Mouse (Mus musculus) lung, embryonic 14.5 days (tissue): ENCODE results near the gene A2m. TPM values are rescaled to one million over a fixed set of nuclear protein-coding genes. Genes with fewer than 3 reads are reported as not detected.

Source experiments
- ATAC-seq: fragments of 200-750 bp; cut with Nextera tagmentation; 2 replicates; pipeline ENCODE4 v1.8.0; 2017; ENCODE audit warnings: mild to moderate bottlenecking, moderate TSS enrichment, moderate library complexity; ENCODE audit not compliant: insufficient read depth
- DNase-seq: peaks from one replicate; pipeline ENCODE4 v3.0.0-alpha.2; 2015
- H3K27ac ChIP-seq: fragments of 300-500 bp; sonication (generic); 2 replicates; pipeline ENCODE4 v1.5.1; 2014; ENCODE audit warnings: low read depth, mild to moderate bottlenecking, moderate library complexity
- H3K27me3 ChIP-seq: fragments of 300-500 bp; sonication (generic); 2 replicates; pipeline ENCODE4 v1.6.1; 2014; ENCODE audit warnings: low read length, control low read depth; ENCODE audit not compliant: insufficient read depth
- H3K36me3 ChIP-seq: fragments of 300-500 bp; sonication (generic); 2 replicates; pipeline ENCODE4 v1.6.1; 2014; ENCODE audit warnings: control low read depth; ENCODE audit not compliant: insufficient read depth
- H3K4me1 ChIP-seq: fragments of 300-500 bp; sonication (generic); 2 replicates; pipeline ENCODE4 v1.6.1; 2014; ENCODE audit warnings: antibody characterized with exemption, control low read depth; ENCODE audit not compliant: insufficient read depth
- H3K4me2 ChIP-seq: fragments of 300-500 bp; sonication (generic); 2 replicates; pipeline ENCODE4 v1.6.1; 2014; ENCODE audit warnings: mild to moderate bottlenecking
- H3K4me3 ChIP-seq: fragments of 300-500 bp; sonication (generic); 2 replicates; pipeline ENCODE4 v1.5.1; 2014; ENCODE audit warnings: low read depth, low read length
- H3K9ac ChIP-seq: fragments of 300-500 bp; sonication (generic); 2 replicates; pipeline ENCODE4 v1.6.1; 2014
- H3K9me3 ChIP-seq: fragments of 300-500 bp; sonication (generic); 2 replicates; pipeline ENCODE4 v1.6.1; 2016; ENCODE audit warnings: low read depth, low read length, control low read depth
- CTCF ChIP-seq: IDR thresholded peaks from 2 replicates; pipeline ENCODE4 v1.5.1; 2016; ENCODE audit warnings: antibody characterized with exemption, low read depth
- WGBS: fragments of 180-500 bp; shearing (Covaris S2); extraction: QIAGEN DNeasy Blood & Tissue Kit; methylation state at CpG from one replicate; pipeline ENCODE4 v1.1.7; 2014; 5-methylcytosine and 5-hydroxymethylcytosine counted together
- polyA plus RNA-seq: library from polyadenylated mRNA; unstranded; fragments of >200 nt; fragmentation: Nextera tagmentation; extraction: Ambion mirVana; gene quantifications from 2 replicates; pipeline ENCODE4 v1.2.1, GENCODE M21; 2014

Gene A2m
- 6.7 and 8.3 TPM in 2 replicates for polyA plus RNA-seq

DNA sequence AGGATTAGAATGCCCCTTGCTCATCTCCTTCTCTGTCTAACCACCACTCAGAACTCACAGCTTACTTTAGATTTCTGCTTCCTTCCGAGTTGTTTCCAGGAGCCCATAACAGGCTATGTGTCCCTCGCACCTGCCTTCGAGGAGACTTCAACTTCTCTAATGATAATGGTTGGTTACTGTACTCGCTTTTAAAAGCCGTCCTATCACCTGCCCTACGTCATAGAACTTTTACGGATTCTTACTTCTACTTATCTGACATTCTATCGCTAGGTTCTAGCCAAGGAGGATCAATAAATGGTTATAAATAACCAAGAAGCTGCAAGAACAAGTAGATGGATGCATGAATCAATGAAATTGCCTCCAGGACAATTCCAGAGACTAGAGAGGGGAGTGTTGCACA, at the start of gene A2m:
A2m (plus strand) TSS at position 301 of the 400 bp plus-strand sequence.
- TF ChIP-seq CTCF = no peak
- H3K4me1 ChIP-seq = no peaks in the 10 kb centered on the region
- 83% methylated on average over 8 of the region's 8 CpGs for WGBS
- no peak for DNase-seq
- no peaks in the 10 kb centered on the region for H3K36me3 ChIP-seq
- H3K4me3 ChIP-seq = peak within 1 kb of the TSS; percentile 17; the same call in 1 of the 2 replicates
- ATAC-seq = no peak
- peak within 1 kb of the TSS; percentile 26; the same call in 1 of the 2 replicates for H3K9ac ChIP-seq
- no peaks in the 10 kb centered on the region for H3K27me3 ChIP-seq
- no peak within 1 kb of the TSS for H3K27ac ChIP-seq
- H3K4me2 ChIP-seq = peak within 1 kb of the TSS; percentile 54
- no peaks in the 10 kb centered on the region for H3K9me3 ChIP-seq

DNA sequence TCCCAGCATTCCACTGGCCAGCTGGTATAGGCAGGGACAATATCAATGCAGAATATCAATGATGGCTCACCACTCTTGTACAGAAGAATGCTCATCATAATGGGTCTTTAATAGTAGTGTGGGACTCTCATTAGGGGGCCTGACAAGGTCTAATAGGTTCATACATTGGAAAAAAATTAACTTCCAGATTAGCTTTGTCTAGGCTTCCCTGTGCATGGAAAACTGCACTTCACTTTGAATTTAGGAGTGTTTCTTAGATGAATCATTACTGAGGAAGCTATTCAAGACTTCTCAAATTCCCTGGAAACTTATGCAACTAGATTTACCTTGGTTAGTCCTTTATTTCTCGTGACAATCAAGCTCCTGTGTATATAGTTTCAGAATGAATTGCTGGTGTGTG, 45.0 kb upstream of the A2m start:
- no peaks in the 10 kb centered on the region for H3K36me3 ChIP-seq
- no peak for DNase-seq
- no peak overlapping the region for H3K4me3 ChIP-seq
- TF ChIP-seq CTCF = no peak
- no peaks in the 10 kb centered on the region for H3K27me3 ChIP-seq
- no peaks in the 10 kb centered on the region for H3K4me1 ChIP-seq
- no peaks in the 10 kb centered on the region for H3K9me3 ChIP-seq
- no peak overlapping the region for H3K27ac ChIP-seq
- no peak for ATAC-seq
- H3K4me2 ChIP-seq = no peak overlapping the region
- 18% methylated on average over 1 of the region's 1 CpGs for WGBS
- H3K9ac ChIP-seq = no peak overlapping the region

DNA sequence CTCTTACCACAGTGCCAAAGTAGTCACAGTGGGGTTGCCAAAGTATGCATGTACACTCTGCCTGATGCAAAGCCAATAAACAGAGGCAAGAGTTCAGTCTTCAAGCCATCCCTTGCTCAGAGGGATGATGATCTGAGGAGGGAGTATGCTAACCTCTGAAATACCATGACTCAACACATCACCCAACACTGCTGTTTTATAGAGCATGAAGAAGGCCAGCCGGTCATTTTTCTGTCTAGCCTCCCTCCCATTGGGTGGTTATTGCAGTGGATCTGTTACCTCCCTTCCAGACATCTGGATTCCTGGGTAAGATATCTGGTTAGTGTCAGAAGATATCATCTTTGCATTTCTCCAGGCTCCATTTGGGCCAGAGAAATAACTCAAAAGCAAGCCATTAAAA, 34.2 kb upstream of the A2m start:
- no peak overlapping the region for H3K9ac ChIP-seq
- no peak for TF ChIP-seq CTCF
- no peaks in the 10 kb centered on the region for H3K4me1 ChIP-seq
- no peak for ATAC-seq
- H3K27ac ChIP-seq = no peak overlapping the region
- no peaks in the 10 kb centered on the region for H3K36me3 ChIP-seq
- H3K27me3 ChIP-seq = no peaks in the 10 kb centered on the region
- no peak overlapping the region for H3K4me3 ChIP-seq
- no peak overlapping the region for H3K4me2 ChIP-seq
- H3K9me3 ChIP-seq = no peaks in the 10 kb centered on the region
- WGBS = 50% methylated on average over 1 of the region's 1 CpGs
- no peak for DNase-seq

DNA sequence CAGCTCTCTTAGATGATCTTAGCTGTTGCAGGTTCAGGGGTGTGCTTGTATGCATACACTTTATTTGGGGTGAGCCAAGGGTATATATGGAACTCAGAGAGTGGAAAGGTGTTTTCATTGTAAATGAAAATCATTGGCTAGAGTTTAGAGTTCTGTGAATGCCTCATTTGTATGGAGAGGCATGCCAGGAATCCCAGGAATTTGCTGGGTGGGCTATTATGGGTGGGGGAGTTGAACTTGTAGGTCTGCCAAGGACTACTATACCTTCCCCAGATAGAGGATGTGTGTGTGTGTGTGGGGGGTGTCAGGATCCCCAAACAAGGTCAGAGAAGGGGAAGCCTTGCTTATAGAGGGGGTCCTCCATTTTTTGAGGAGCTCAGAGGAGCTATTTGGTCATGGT, 27.3 kb upstream of the A2m start:
- TF ChIP-seq CTCF = no peak
- Histone ChIP-seq H3K27me3 (no peaks in the 10 kb centered on the region), H3K4me3 (no peak overlapping the region), H3K9ac (no peak overlapping the region), H3K4me2 (no peak overlapping the region), H3K27ac (no peak overlapping the region), H3K4me1 (no peaks in the 10 kb centered on the region), H3K36me3 (no peaks in the 10 kb centered on the region), H3K9me3 (no peaks in the 10 kb centered on the region)
- DNase-seq = no peak
- no peak for ATAC-seq

DNA sequence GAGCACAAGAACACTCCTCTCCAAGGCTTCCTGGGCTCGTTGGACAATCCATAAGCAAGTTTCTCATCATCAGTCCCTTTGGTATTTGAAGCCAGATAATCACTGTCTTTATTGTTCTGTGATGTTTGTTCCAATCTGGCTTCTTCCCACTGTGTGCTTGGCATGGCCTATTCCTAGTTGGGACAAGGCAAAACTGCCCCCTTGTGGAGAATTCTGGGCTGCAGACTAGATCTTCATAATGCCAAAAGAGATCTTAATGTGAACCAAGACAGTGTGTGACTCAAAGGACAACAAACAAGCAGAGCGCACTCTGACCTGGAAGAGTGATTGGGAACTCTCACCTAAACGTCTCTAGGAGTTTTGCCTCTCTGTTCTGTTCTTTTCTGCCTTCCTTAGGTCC, 23.4 kb upstream of the A2m start:
- H3K27me3 ChIP-seq = no peaks in the 10 kb centered on the region
- no peak overlapping the region for H3K4me2 ChIP-seq
- H3K9ac ChIP-seq = no peak overlapping the region
- 31% methylated on average over 3 of the region's 3 CpGs for WGBS
- ATAC-seq = peak; percentile 58; the same call in 1 of the 2 replicates
- H3K9me3 ChIP-seq = no peaks in the 10 kb centered on the region
- no peak overlapping the region for H3K27ac ChIP-seq
- no peaks in the 10 kb centered on the region for H3K4me1 ChIP-seq
- H3K4me3 ChIP-seq = no peak overlapping the region
- no peaks in the 10 kb centered on the region for H3K36me3 ChIP-seq
- TF ChIP-seq CTCF = peak; percentile 60
- peak; percentile 77 for DNase-seq

DNA sequence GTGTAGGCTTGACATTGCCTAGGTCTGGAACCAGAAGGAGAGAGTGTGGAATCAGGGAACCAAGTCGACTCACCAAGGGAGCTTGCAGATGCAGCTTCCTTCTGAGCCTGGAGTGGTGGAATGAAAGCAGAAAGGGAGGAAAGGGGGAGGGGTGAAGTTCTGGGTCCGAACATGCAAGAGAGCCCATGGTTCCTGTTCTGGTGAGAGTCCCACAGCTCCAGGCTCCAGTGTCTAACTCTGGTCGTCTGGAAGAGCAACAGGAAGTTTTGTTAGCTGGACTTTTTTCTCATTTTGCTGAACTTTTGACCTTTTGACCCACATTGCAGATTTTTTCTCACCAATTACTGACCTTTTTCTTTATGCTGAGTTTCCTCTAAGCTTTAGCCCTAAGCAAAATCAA, 17.7 kb upstream of the A2m start:
- H3K36me3 ChIP-seq = no peaks in the 10 kb centered on the region
- no peak for TF ChIP-seq CTCF
- 22% methylated on average over 3 of the region's 3 CpGs for WGBS
- H3K4me3 ChIP-seq = no peak overlapping the region
- no peaks in the 10 kb centered on the region for H3K27me3 ChIP-seq
- no peak overlapping the region for H3K9ac ChIP-seq
- no peaks in the 10 kb centered on the region for H3K4me1 ChIP-seq
- no peak for ATAC-seq
- H3K9me3 ChIP-seq = no peaks in the 10 kb centered on the region
- H3K4me2 ChIP-seq = no peak overlapping the region
- DNase-seq = no peak
- H3K27ac ChIP-seq = no peak overlapping the region

DNA sequence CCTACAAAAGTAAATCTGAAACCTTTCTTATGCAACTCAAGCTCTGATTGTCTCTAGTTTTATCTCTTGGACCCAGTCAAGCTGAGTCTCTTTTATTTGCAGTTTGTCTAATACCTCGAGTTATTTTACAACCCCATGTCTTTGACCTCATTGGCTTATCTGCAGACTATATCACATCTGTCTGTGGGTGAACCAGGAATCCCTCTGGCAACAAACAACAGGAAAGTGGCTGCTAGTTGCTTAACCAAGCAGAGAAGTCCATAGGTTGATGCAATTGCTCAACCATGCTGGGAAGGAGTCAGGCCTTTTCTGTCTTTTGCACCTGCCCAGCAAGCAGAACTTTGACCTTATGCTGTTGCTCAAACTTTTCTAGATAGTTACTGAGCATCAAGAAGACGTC, 12.7 kb upstream of the A2m start:
- Histone ChIP-seq H3K27ac (no peak overlapping the region), H3K27me3 (no peaks in the 10 kb centered on the region), H3K4me2 (no peak overlapping the region), H3K9me3 (no peaks in the 10 kb centered on the region), H3K36me3 (no peaks in the 10 kb centered on the region), H3K9ac (no peak overlapping the region), H3K4me3 (no peak overlapping the region), H3K4me1 (no peaks in the 10 kb centered on the region)
- TF ChIP-seq CTCF = no peak
- DNase-seq (no peak), ATAC-seq (no peak)
- 44% methylated on average over 2 of the region's 2 CpGs for WGBS

DNA sequence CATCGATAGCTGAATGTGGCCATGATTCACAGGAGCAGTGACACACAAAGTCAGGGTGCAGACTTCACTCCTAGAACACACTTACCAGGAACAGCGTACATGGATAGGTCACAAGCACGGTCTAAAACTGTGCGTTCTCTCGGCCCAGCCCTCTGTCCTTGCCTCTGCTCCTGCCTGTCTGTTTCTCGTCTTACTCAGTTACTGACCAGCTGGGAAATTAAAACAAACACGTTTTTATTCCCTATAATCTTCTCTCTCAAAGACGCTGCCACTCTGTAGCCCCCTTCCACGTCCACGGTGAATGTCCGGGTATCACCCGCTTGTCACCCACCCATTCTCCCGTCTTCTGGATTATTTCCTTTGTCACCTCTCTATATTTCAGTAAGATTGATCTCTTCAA, 656 bp upstream of the A2m start:
- Histone ChIP-seq H3K27me3 (no peaks in the 10 kb centered on the region), H3K4me3 (no peak overlapping the region), H3K27ac (no peak overlapping the region), H3K9me3 (no peaks in the 10 kb centered on the region), H3K4me1 (no peaks in the 10 kb centered on the region), H3K36me3 (no peaks in the 10 kb centered on the region), H3K9ac (no peak overlapping the region), H3K4me2 (no peak overlapping the region)
- WGBS = 40% methylated on average over 13 of the region's 13 CpGs
- peak; percentile 73; the same call in 1 of the 2 replicates for ATAC-seq
- TF ChIP-seq CTCF = no peak
- peak; percentile 54 for DNase-seq
